Mouse (Mus musculus) CH12.LX (cell line): ENCODE measurements around the gene Lrch4. TPM values are rescaled to one million over a fixed set of nuclear protein-coding genes. Genes with fewer than 3 reads are reported as not detected.

Experiments used
- DNase-seq: peaks from one replicate; pipeline ENCODE4 v3.0.0-alpha.2; 2013; ENCODE audit errors: extremely low read depth
- H3K27ac ChIP-seq: 2 replicates; pipeline ENCODE4 v1.5.1; 2012; ENCODE audit warnings: low read depth, mild to moderate bottlenecking, control low read depth, moderate library complexity; ENCODE audit not compliant: insufficient read depth
- H3K27me3 ChIP-seq: replicated peaks from 2 replicates; pipeline ENCODE3; 2012; ENCODE audit warnings: inconsistent platforms
- H3K36me3 ChIP-seq, 2 experiments: replicated peaks in 1 of 2; 2 replicates each; pipeline versions ENCODE3 to v1.6.1; 2012; ENCODE audit warnings: inconsistent platforms in 1 of 2, low read length in 1 of 2, mild to moderate bottlenecking in 1 of 2, mixed read lengths in 1 of 2, moderate library complexity in 1 of 2; ENCODE audit not compliant: control insufficient read depth in 1 of 2, insufficient read depth in 1 of 2
- H3K4me1 ChIP-seq, 2 experiments: 2 replicates each; pipeline ENCODE4 v1.6.1; 2012; ENCODE audit warnings: inconsistent platforms in 1 of 2, moderate library complexity in 1 of 2; ENCODE audit not compliant: insufficient read depth in 2 of 2, control insufficient read depth in 1 of 2
- H3K4me2 ChIP-seq: 2 replicates; pipeline ENCODE4 v1.6.1; 2012; ENCODE audit warnings: low read depth, mild to moderate bottlenecking, control low read depth; ENCODE audit not compliant: poor library complexity, insufficient read depth, severe bottlenecking
- H3K4me3 ChIP-seq, 3 experiments: fragments of 150-350 bp in 1 of 3; sonication (generic) in 1 of 3; replicated peaks in 1 of 3; 2 replicates each; pipeline versions ENCODE3 to v1.5.1; 2011 to 2012; ENCODE audit warnings: low read depth in 2 of 3, low read length in 2 of 3, mild to moderate bottlenecking in 2 of 3, moderate library complexity in 2 of 3, control low read depth in 1 of 3, improper control_type of control experiment in 1 of 3, inconsistent platforms in 1 of 3, mixed read lengths in 1 of 3; ENCODE audit not compliant: poor library complexity in 1 of 3
- H3K79me2 ChIP-seq: replicated peaks from 2 replicates; pipeline ENCODE4 v1.6.1; 2012; ENCODE audit warnings: mild to moderate bottlenecking, moderate library complexity; ENCODE audit not compliant: control insufficient read depth, poor library complexity, insufficient read depth, severe bottlenecking; ENCODE audit errors: extremely low read depth
- H3K9ac ChIP-seq: 2 replicates; pipeline ENCODE4 v1.6.1; 2012; ENCODE audit warnings: low read depth, mild to moderate bottlenecking, control low read depth, moderate library complexity; ENCODE audit not compliant: insufficient read depth
- H3K9me3 ChIP-seq: replicated peaks from 2 replicates; pipeline ENCODE3; 2012; ENCODE audit warnings: low read length, inconsistent platforms, mixed read lengths
- BHLHE40 ChIP-seq: IDR thresholded peaks from 2 replicates; pipeline ENCODE4 v1.6.1; 2011; ENCODE audit warnings: mild to moderate bottlenecking, low read depth, low read length, improper control_type of control experiment
- CHD1 ChIP-seq: IDR thresholded peaks from 2 replicates; pipeline ENCODE4 v1.6.1; 2012; ENCODE audit warnings: low read depth, low read length, improper control_type of control experiment, inconsistent platforms
- ELF1 ChIP-seq: IDR thresholded peaks from 2 replicates; pipeline ENCODE4 v1.6.1; 2014; ENCODE audit warnings: low read depth, mild to moderate bottlenecking, inconsistent platforms, low read length, improper control_type of control experiment
- ETS1 ChIP-seq: conservative IDR thresholded peaks from 2 replicates; pipeline ENCODE4 v1.6.1; 2012; ENCODE audit warnings: low read depth, mild to moderate bottlenecking, inconsistent platforms, low read length, improper control_type of control experiment, moderate library complexity
- GABPA ChIP-seq: IDR thresholded peaks from 2 replicates; pipeline ENCODE4 v1.6.1; 2012; ENCODE audit warnings: low read depth, low read length, improper control_type of control experiment, inconsistent platforms; ENCODE audit not compliant: insufficient replicate concordance
- HCFC1 ChIP-seq: IDR thresholded peaks from 2 replicates; pipeline ENCODE4 v1.6.1; 2012; ENCODE audit warnings: low read depth, mild to moderate bottlenecking, inconsistent platforms, low read length, improper control_type of control experiment
- IRF4 ChIP-seq: IDR thresholded peaks from 2 replicates; pipeline ENCODE4 v1.6.1; 2014; ENCODE audit warnings: low read depth, mild to moderate bottlenecking, inconsistent platforms, low read length, improper control_type of control experiment
- JUN ChIP-seq: IDR thresholded peaks from 2 replicates; pipeline ENCODE4 v1.6.1; 2011; ENCODE audit warnings: low read depth, mild to moderate bottlenecking, low read length, improper control_type of control experiment, moderate library complexity; ENCODE audit not compliant: insufficient read depth
- JUND ChIP-seq: conservative IDR thresholded peaks from 2 replicates; pipeline ENCODE4 v1.6.1; 2011; ENCODE audit warnings: low read depth, low read length, improper control_type of control experiment
- KAT2A ChIP-seq: IDR thresholded peaks from 2 replicates; pipeline ENCODE4 v1.6.1; 2012; ENCODE audit warnings: low read length, improper control_type of control experiment, inconsistent platforms; ENCODE audit not compliant: insufficient replicate concordance
- MAFK ChIP-seq: IDR thresholded peaks from 2 replicates; pipeline ENCODE4 v1.6.1; 2011; ENCODE audit warnings: low read length, improper control_type of control experiment; ENCODE audit not compliant: insufficient replicate concordance
- MAX ChIP-seq: IDR thresholded peaks from 2 replicates; pipeline ENCODE4 v1.6.1; 2011; ENCODE audit warnings: low read length, improper control_type of control experiment
- MAZ ChIP-seq: IDR thresholded peaks from 2 replicates; pipeline ENCODE4 v1.6.1; 2012; ENCODE audit warnings: low read depth, mild to moderate bottlenecking, inconsistent platforms, low read length, improper control_type of control experiment, moderate library complexity
- MEF2A ChIP-seq: IDR thresholded peaks from 2 replicates; pipeline ENCODE4 v1.6.1; 2014; ENCODE audit warnings: low read depth, mild to moderate bottlenecking, inconsistent platforms, low read length, improper control_type of control experiment, borderline replicate concordance
- MYC ChIP-seq: IDR thresholded peaks from 2 replicates; pipeline ENCODE4 v1.6.1; 2011; ENCODE audit warnings: low read depth, mild to moderate bottlenecking, improper control_type of control experiment, low read length
- PAX5 ChIP-seq: IDR thresholded peaks from 2 replicates; pipeline ENCODE4 v1.6.1; 2012; ENCODE audit warnings: low read length, inconsistent platforms, mixed read lengths
- POLR2A ChIP-seq: IDR thresholded peaks from 2 replicates; pipeline ENCODE4 v1.6.1; 2011; ENCODE audit warnings: low read depth, mild to moderate bottlenecking, improper control_type of control experiment, low read length
- POLR2AphosphoS2 ChIP-seq: IDR thresholded peaks from 2 replicates; pipeline ENCODE4 v1.6.1; 2011; ENCODE audit warnings: low read depth, low read length, improper control_type of control experiment
- RAD21 ChIP-seq: IDR thresholded peaks from 2 replicates; pipeline ENCODE4 v1.6.1; 2011; ENCODE audit warnings: low read depth, mild to moderate bottlenecking, low read length, improper control_type of control experiment, moderate library complexity
- RCOR1 ChIP-seq: conservative IDR thresholded peaks from 2 replicates; pipeline ENCODE4 v1.6.1; 2012; ENCODE audit warnings: low read depth, mild to moderate bottlenecking, inconsistent platforms, low read length, improper control_type of control experiment
- SIN3A ChIP-seq: IDR thresholded peaks from 2 replicates; pipeline ENCODE4 v1.6.1; 2012; ENCODE audit warnings: low read length, improper control_type of control experiment, inconsistent platforms
- SMC3 ChIP-seq: IDR thresholded peaks from 2 replicates; pipeline ENCODE4 v1.6.1; 2011; ENCODE audit warnings: low read depth, low read length, improper control_type of control experiment
- TBP ChIP-seq: conservative IDR thresholded peaks from 2 replicates; pipeline ENCODE4 v1.6.1; 2011; ENCODE audit warnings: low read depth, low read length, improper control_type of control experiment
- TCF12 ChIP-seq: IDR thresholded peaks from 2 replicates; pipeline ENCODE4 v1.6.1; 2014; ENCODE audit warnings: low read depth, mild to moderate bottlenecking, inconsistent platforms, low read length, improper control_type of control experiment
- UBTF ChIP-seq: IDR thresholded peaks from 2 replicates; pipeline ENCODE4 v1.6.1; 2012; ENCODE audit warnings: low read depth, mild to moderate bottlenecking, inconsistent platforms, low read length, improper control_type of control experiment, moderate library complexity
- USF1 ChIP-seq: IDR thresholded peaks from 2 replicates; pipeline ENCODE4 v1.6.1; 2014; ENCODE audit warnings: low read depth, mild to moderate bottlenecking, inconsistent platforms, low read length, improper control_type of control experiment
- USF2 ChIP-seq: conservative IDR thresholded peaks from 2 replicates; pipeline ENCODE4 v1.6.1; 2011; ENCODE audit warnings: low read depth, low read length, improper control_type of control experiment
- ZC3H11A ChIP-seq: IDR thresholded peaks from 2 replicates; pipeline ENCODE4 v1.6.1; 2012; ENCODE audit warnings: low read depth, mild to moderate bottlenecking, inconsistent platforms, low read length, improper control_type of control experiment
- ZKSCAN1 ChIP-seq: IDR thresholded peaks from 2 replicates; pipeline ENCODE4 v1.6.1; 2012; ENCODE audit warnings: low read depth, inconsistent platforms, low read length, improper control_type of control experiment, borderline replicate concordance
- ZMIZ1 ChIP-seq: IDR thresholded peaks from 2 replicates; pipeline ENCODE4 v1.6.1; 2012; ENCODE audit warnings: low read depth, mild to moderate bottlenecking, inconsistent platforms, low read length, improper control_type of control experiment
- dilution Hi-C: fragments of 300-500 bp; cut with MboI; formaldehyde crosslinking; loops from 2 replicates; pipeline ENCODE4 v1.14.3; 2020; ENCODE audit warnings: low sequenced_read_pairs; ENCODE audit not compliant: extremely low pct_unique_long_range_greater_than_20kb, extremely low pct_ligation_motif_present
- in situ Hi-C: fragments of 300-500 bp; cut with MboI; formaldehyde crosslinking; loops from 3 replicates; pipeline ENCODE4 v1.14.3; 2019; ENCODE audit warnings: low sequenced_read_pairs, low pct_ligation_motif_present, low pct_unique_long_range_greater_than_20kb, mixed read lengths
- polyA plus RNA-seq: library from polyadenylated mRNA; unstranded; fragments of >175 nt; gene quantifications from 2 replicates; pipeline ENCODE4 v1.2.1, GENCODE M21; 2012; ENCODE audit warnings: low read depth; ENCODE audit not compliant: insufficient read length
- total RNA-seq, 2 experiments: library from RNA; depleted of rRNA; stranded (reverse); fragments of 300-350 nt in 1 of 2; fragments of >200 nt in 1 of 2; gene quantifications; 2 replicates each; pipeline ENCODE4 v1.2.3; 2012 to 2014

Gene Lrch4
- total and polyA plus RNA-seq, 3 experiments, result 9.9 to 62.1 (median 25.6) TPM

- H3K79me2 ChIP-seq, result peaks cover 4% of the 10 kb centered on the region; the same call in 1 of the 2 replicates
- H3K36me3 ChIP-seq, result peaks cover 0 to 37% of the 10 kb centered on the region in 2 experiments
- in situ Hi-C loops, result no loop called here
- H3K4me3 ChIP-seq, result no peak overlapping the region
- TF ChIP-seq CHD1 (no peak), MYC (no peak), UBTF (no peak), POLR2A (no peak)
- TF ChIP-seq, all 38 proteins: peak for 0
- DNase-seq, result no peak
- Histone ChIP-seq H3K27me3 (no peaks in the 10 kb centered on the region), H3K27ac (no peak overlapping the region), H3K4me1 (peaks cover 0 to 31% of the 10 kb centered on the region in 2 experiments; a peak in 2 of 4 replicates), H3K9ac (no peak overlapping the region), H3K4me2 (no peak overlapping the region), H3K9me3 (no peaks in the 10 kb centered on the region)
- dilution Hi-C loops, result no loop called here
Observed at GRCm38 (mm10) chr5:137682526-137682925, 53.6 kb downstream of the Lrch4 start.

- Histone ChIP-seq H3K27me3 (no peaks in the 10 kb centered on the region), H3K4me1 (peaks cover 0 to 31% of the 10 kb centered on the region in 2 experiments; a peak in 2 of 4 replicates), H3K4me3 (peak overlapping the region; percentile 59 to 69 (median 63)), H3K36me3 (peaks cover 0 to 28% of the 10 kb centered on the region in 2 experiments), H3K9ac (peak overlapping the region; percentile 17), H3K4me2 (peak overlapping the region; percentile 42), H3K9me3 (no peaks in the 10 kb centered on the region), H3K79me2 (peaks cover 4% of the 10 kb centered on the region; the same call in 1 of the 2 replicates), H3K27ac (no peak overlapping the region)
- dilution Hi-C loops, result no loop called here
- DNase-seq, result peak; percentile 62
- in situ Hi-C loops, result no loop called here
- TF ChIP-seq MEF2A, result no peak
- TF ChIP-seq ELF1, result no peak
- peak; percentile 15 for TF ChIP-seq SIN3A
- TF ChIP-seq USF2, result no peak
- 0 out of 2 replicates have a peak, but pooled peaks have one; percentile 11 for TF ChIP-seq BHLHE40
- TF ChIP-seq ZKSCAN1, result no peak
- TF ChIP-seq IRF4, result no peak
- TF ChIP-seq MAZ, result 0 out of 2 replicates have a peak, but pooled peaks have one; percentile 28
- TF ChIP-seq TBP, result no peak
- TF ChIP-seq ZC3H11A, result no peak
- no peak for TF ChIP-seq JUN
- TF ChIP-seq KAT2A, result 0 out of 2 replicates have a peak, but pooled peaks have one; percentile 13
- no peak for TF ChIP-seq MAFK
- no peak for TF ChIP-seq POLR2A
- TF ChIP-seq USF1, result no peak
- TF ChIP-seq RAD21, result no peak
- TF ChIP-seq RCOR1, result no peak
- TF ChIP-seq UBTF, result no peak
- TF ChIP-seq GABPA, result no peak
- TF ChIP-seq ZMIZ1, result no peak
- no peak for TF ChIP-seq TCF12
- no peak for TF ChIP-seq MAX
- no peak for TF ChIP-seq SMC3
- no peak for TF ChIP-seq JUND
- no peak for TF ChIP-seq ETS1
- no peak for TF ChIP-seq POLR2AphosphoS2
- TF ChIP-seq PAX5, result no peak
- no peak for TF ChIP-seq HCFC1
Observed at GRCm38 (mm10) chr5:137683388-137684293, 54.7 kb downstream of the Lrch4 start.
